Mouse (Mus musculus): ENCODE measurements at regions not wholly inside any gene's neighbourhood (a gene's known extent, or its start where the extent isn't known, plus 50 kb on each side); places are given as distances from the start of the nearest gene placed in this dataset.

DNA sequence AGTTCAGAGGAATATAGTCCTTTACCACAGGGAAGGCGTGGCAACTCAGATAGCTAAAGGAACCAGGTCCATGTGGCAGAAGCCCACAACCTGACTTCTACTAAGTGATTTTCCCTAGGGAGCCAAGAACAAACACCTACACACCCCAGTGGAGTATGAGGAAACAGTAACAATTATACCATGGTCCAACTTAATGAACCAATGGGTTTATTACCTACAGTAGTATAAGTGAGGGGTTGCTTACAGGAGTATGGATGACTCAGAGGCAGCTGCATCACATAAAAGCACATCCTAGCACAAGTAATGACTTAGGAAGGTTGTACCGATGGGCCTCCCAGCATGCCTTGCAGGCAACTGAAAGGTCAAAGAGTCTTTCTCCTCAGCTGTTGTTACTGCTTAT is 98.7 kb upstream of the Cul1 start:
- Histone ChIP-seq H3K4me1 (replicated peaks; ENCODE audit: low read depth, low read length) (peaks cover 16% of the 10 kb centered on the region), H3K27me3 (ENCODE audit: insufficient read depth, low read length) (peaks cover 4% of the 10 kb centered on the region; the same call in 1 of the 2 replicates), H3K9me3 (ENCODE audit: low read length) (no peaks in the 10 kb centered on the region), H3K4me3 (replicated peaks; ENCODE audit: low read length) (no peak overlapping the region), H3K36me3 (ENCODE audit: insufficient read depth, low read length) (no peaks in the 10 kb centered on the region)
- TF ChIP-seq POU5F1 (IDR thresholded peaks at IDR 0.05; ENCODE audit: borderline replicate concordance, low read length) (no peak), CTCF (conservative IDR thresholded peaks at IDR 0.05; ENCODE audit: low read length) (no peak), NANOG (IDR thresholded peaks at IDR 0.05; ENCODE audit: borderline replicate concordance, low read length) (no peak)

DNA sequence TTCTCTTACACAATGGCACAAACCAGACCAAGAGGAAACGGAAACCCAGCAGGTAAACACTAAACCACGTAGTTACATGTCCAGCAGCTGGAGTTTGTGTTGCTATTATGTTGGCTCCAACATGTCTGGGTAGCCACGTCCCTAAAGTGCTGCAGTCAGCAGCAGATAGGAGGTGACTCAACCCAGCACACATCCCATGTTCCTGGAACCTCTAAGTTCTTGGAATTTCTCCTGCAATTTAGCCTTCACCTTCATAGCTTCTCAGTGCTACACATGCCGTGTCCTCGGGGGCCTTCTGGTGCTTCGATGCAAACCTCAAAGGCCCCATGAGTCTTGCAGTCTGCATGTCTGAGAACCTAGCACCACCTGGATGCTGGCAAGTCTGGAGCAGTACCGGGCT is 97.7 kb upstream of the Cul1 start:
- no peak for TF ChIP-seq NANOG (IDR thresholded peaks at IDR 0.05; ENCODE audit: borderline replicate concordance, low read length)
- TF ChIP-seq POU5F1 (IDR thresholded peaks at IDR 0.05; ENCODE audit: borderline replicate concordance, low read length), result no peak
- TF ChIP-seq CTCF (conservative IDR thresholded peaks at IDR 0.05; ENCODE audit: low read length), result no peak
- no peak overlapping the region for H3K4me3 ChIP-seq (replicated peaks; ENCODE audit: low read length)
- H3K36me3 ChIP-seq (ENCODE audit: insufficient read depth, low read length), result no peaks in the 10 kb centered on the region
- H3K4me1 ChIP-seq (replicated peaks; ENCODE audit: low read depth, low read length), result peaks cover 7% of the 10 kb centered on the region
- no peaks in the 10 kb centered on the region for H3K9me3 ChIP-seq (ENCODE audit: low read length)
- peaks cover 4% of the 10 kb centered on the region; the same call in 1 of the 2 replicates for H3K27me3 ChIP-seq (ENCODE audit: insufficient read depth, low read length)

DNA sequence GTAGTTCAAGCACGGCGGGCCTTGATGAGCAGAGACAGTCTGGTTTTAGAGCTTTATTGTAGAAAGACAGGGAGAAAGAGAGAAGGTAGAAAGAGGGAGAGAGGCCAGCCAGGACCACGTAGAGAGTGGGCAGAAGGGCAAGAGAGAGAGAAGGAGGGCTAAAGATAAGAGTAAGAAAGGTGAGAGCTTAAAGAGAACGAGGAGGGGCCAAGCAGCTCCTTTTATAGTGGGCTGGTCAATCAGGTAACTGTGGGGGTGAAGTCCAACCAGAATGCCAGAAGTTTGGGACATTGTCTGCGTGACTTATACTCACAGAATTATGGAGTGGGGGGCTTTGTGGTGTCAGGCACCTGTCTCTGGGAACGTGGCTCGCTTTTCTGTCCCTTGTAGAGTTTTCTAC is 96.7 kb upstream of the Cul1 start:
- H3K27me3 ChIP-seq (ENCODE audit: insufficient read depth, low read length), result peaks cover 6% of the 10 kb centered on the region; the same call in 1 of the 2 replicates
- no peak overlapping the region for H3K4me3 ChIP-seq (replicated peaks; ENCODE audit: low read length)
- TF ChIP-seq NANOG (IDR thresholded peaks at IDR 0.05; ENCODE audit: borderline replicate concordance, low read length) (no peak), POU5F1 (IDR thresholded peaks at IDR 0.05; ENCODE audit: borderline replicate concordance, low read length) (no peak), CTCF (conservative IDR thresholded peaks at IDR 0.05; ENCODE audit: low read length) (no peak)
- no peaks in the 10 kb centered on the region for H3K36me3 ChIP-seq (ENCODE audit: insufficient read depth, low read length)
- H3K4me1 ChIP-seq (replicated peaks; ENCODE audit: low read depth, low read length), result peaks cover 3% of the 10 kb centered on the region; the same call in 1 of the 2 replicates
- no peaks in the 10 kb centered on the region for H3K9me3 ChIP-seq (ENCODE audit: low read length)

DNA sequence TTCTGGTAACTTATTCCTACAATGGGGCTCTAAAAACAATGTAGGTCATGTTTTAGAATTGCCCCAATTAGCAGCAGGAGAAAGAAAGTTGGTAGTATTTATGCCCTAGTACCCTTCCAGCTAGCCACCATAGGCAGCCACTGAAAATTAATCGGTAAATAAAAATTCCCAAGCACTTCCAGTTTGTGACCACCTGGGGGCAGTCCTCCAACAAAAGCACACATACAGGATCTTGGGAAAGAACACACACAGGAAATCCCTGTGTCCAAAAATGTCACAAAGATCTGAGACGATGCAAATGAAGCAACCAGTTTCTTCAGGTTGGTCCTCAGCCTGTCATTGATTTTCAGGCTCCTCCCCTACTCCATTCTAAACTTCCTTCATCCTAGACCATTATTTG is 94.5 kb upstream of the Cul1 start:
- Histone ChIP-seq H3K4me1 (replicated peaks; ENCODE audit: low read depth, low read length) (peaks cover 3% of the 10 kb centered on the region; the same call in 1 of the 2 replicates), H3K27me3 (ENCODE audit: insufficient read depth, low read length) (peaks cover 6% of the 10 kb centered on the region; the same call in 1 of the 2 replicates), H3K9me3 (ENCODE audit: low read length) (no peaks in the 10 kb centered on the region), H3K4me3 (replicated peaks; ENCODE audit: low read length) (no peak overlapping the region), H3K36me3 (ENCODE audit: insufficient read depth, low read length) (no peaks in the 10 kb centered on the region)
- TF ChIP-seq NANOG (IDR thresholded peaks at IDR 0.05; ENCODE audit: borderline replicate concordance, low read length), result no peak
- no peak for TF ChIP-seq POU5F1 (IDR thresholded peaks at IDR 0.05; ENCODE audit: borderline replicate concordance, low read length)
- TF ChIP-seq CTCF (conservative IDR thresholded peaks at IDR 0.05; ENCODE audit: low read length), result peak; percentile 86

DNA sequence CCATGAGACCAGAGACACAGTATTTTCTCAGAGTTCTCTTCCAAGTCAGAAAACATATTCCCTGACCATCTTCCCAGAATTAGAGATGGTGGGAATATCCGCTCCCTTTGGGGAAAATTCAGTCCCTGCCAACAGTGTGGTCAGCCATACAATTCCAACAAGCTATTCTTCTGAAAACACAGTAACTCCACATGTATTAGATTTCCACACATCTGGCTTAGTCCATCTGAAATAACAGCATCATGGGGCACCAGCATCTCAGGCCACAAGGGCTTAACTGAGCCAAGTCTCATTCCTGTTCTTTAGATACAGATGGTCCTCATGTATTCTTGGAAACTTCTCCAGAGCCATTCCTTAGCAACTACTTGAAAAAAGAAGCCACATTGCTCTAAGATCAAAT is 89.2 kb upstream of the Cul1 start:
- Histone ChIP-seq H3K9me3 (ENCODE audit: low read length) (no peaks in the 10 kb centered on the region), H3K4me3 (replicated peaks; ENCODE audit: low read length) (no peak overlapping the region), H3K27me3 (ENCODE audit: insufficient read depth, low read length) (peaks cover 2% of the 10 kb centered on the region; the same call in 1 of the 2 replicates), H3K36me3 (ENCODE audit: insufficient read depth, low read length) (no peaks in the 10 kb centered on the region), H3K4me1 (replicated peaks; ENCODE audit: low read depth, low read length) (no peaks in the 10 kb centered on the region)
- TF ChIP-seq NANOG (IDR thresholded peaks at IDR 0.05; ENCODE audit: borderline replicate concordance, low read length) (no peak), CTCF (conservative IDR thresholded peaks at IDR 0.05; ENCODE audit: low read length) (no peak), POU5F1 (IDR thresholded peaks at IDR 0.05; ENCODE audit: borderline replicate concordance, low read length) (no peak)

DNA sequence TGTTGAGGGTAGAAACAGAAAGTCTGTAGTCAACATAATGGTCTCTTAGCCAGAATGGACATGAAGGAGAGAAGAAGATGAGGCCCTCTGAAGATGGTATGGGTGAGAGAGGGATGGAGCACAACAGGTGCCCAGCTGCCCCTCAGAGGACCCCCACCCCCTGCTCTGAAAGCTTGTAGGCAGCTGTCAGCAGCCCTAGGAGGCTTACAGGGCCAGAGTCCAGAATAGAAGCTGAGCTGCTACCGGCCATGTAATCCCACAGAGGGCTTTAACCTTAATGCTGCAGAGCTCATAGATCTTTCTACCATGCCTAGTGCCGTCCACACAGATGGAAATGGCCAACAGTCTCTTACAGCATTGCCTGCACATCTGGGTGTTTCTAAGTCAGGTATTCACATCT is 88.6 kb upstream of the Cul1 start:
- TF ChIP-seq NANOG (IDR thresholded peaks at IDR 0.05; ENCODE audit: borderline replicate concordance, low read length), result no peak
- H3K36me3 ChIP-seq (ENCODE audit: insufficient read depth, low read length), result no peaks in the 10 kb centered on the region
- H3K4me3 ChIP-seq (replicated peaks; ENCODE audit: low read length), result no peak overlapping the region
- H3K9me3 ChIP-seq (ENCODE audit: low read length), result no peaks in the 10 kb centered on the region
- H3K27me3 ChIP-seq (ENCODE audit: insufficient read depth, low read length), result peaks cover 2% of the 10 kb centered on the region; the same call in 1 of the 2 replicates
- H3K4me1 ChIP-seq (replicated peaks; ENCODE audit: low read depth, low read length), result no peaks in the 10 kb centered on the region

DNA sequence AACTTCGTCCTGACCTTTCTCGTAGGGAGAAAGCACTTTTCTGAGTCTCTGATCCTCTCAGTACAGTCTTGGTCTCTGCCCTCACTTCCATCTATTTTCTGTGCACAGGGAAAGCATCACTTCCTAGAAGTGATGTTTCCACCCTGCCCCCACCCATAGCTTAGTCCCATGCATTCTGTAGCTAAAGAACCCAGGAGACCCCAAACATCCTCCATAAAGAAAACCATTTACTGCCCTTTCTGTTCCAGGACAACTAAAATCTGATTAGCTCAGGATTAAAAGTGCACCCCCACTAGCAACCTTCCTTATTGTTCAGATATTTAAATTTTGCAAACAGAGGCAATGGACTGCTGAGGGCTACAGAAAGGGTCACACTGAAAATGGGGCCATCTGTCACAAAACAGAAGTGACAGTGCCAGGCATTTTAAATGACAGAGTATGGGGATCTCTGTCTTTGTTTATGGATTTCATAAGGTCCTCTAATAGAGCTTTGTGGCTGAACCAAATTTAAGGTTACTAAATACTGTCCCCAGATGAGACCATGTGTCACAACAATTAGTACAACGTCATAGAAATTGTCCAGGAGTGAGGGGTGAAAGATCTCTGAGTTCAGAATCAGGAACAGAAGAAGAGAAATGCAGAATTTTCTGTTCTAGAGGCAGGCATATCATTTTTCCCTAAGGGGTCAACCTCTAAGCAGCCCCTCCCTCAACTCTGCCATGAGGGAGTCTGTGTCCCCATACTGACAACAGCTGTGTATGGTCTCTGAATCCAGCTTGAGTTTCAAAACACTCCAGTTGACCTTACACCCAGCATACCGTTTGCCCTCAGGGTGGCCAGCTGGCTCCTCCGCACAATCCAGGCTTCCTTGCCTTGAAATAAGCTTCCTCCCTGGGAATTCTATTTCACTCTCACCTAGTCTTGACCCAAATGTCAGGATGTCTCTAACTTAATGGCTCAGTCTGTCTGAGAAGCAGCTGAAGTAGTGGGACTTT is 87.2 kb upstream of the Cul1 start:
- Histone ChIP-seq H3K4me3 (replicated peaks; ENCODE audit: low read length) (no peak overlapping the region), H3K9me3 (ENCODE audit: low read length) (no peaks in the 10 kb centered on the region), H3K27me3 (ENCODE audit: insufficient read depth, low read length) (peaks cover 2% of the 10 kb centered on the region; the same call in 1 of the 2 replicates), H3K4me1 (replicated peaks; ENCODE audit: low read depth, low read length) (no peaks in the 10 kb centered on the region), H3K36me3 (ENCODE audit: insufficient read depth, low read length) (no peaks in the 10 kb centered on the region)
- no peak for TF ChIP-seq CTCF (conservative IDR thresholded peaks at IDR 0.05; ENCODE audit: low read length)
- TF ChIP-seq POU5F1 (IDR thresholded peaks at IDR 0.05; ENCODE audit: borderline replicate concordance, low read length), result no peak
- no peak for TF ChIP-seq NANOG (IDR thresholded peaks at IDR 0.05; ENCODE audit: borderline replicate concordance, low read length)

DNA sequence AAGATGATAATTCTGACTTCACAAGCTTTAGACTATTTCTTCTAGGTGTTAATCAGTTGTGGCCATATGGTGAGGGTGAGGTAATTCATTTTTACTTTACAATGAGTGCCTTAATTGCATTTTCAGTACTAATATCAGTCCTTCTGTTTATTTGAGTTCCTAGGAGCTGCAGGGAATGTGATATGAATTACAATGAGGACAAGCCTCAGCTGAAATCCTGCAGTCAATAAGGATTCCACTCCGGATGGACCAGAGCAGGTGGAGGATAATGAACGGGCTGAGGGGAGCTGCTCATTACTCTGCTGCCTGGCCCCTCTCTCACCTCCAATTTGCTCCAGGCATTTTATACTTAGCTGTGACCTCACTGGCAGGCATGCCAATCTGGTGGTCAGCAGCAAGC is 85.7 kb upstream of the Cul1 start:
- TF ChIP-seq NANOG (IDR thresholded peaks at IDR 0.05; ENCODE audit: borderline replicate concordance, low read length), result no peak
- TF ChIP-seq CTCF (conservative IDR thresholded peaks at IDR 0.05; ENCODE audit: low read length), result no peak
- TF ChIP-seq POU5F1 (IDR thresholded peaks at IDR 0.05; ENCODE audit: borderline replicate concordance, low read length), result no peak

More for the DNA sequence above, 85.7 kb upstream of the Cul1 start:
- H3K9me3 ChIP-seq (ENCODE audit: low read length), result no peaks in the 10 kb centered on the region
- H3K4me1 ChIP-seq (replicated peaks; ENCODE audit: low read depth, low read length), result no peaks in the 10 kb centered on the region
- no peaks in the 10 kb centered on the region; the same call in 1 of the 2 replicates for H3K27me3 ChIP-seq (ENCODE audit: insufficient read depth, low read length)
- no peak overlapping the region for H3K4me3 ChIP-seq (replicated peaks; ENCODE audit: low read length)
- no peaks in the 10 kb centered on the region for H3K36me3 ChIP-seq (ENCODE audit: insufficient read depth, low read length)
